Mouse (Mus musculus): ENCODE data around the gene Abhd17c. TPM values are rescaled to one million over a fixed set of nuclear protein-coding genes. Genes with fewer than 3 reads are reported as not detected.

Gene Abhd17c
- polyA plus RNA-seq (2015; fragmentation: Nextera tagmentation; extraction: Ambion mirVana), result 36.4 and 37.9 TPM in 2 replicates

DNA sequence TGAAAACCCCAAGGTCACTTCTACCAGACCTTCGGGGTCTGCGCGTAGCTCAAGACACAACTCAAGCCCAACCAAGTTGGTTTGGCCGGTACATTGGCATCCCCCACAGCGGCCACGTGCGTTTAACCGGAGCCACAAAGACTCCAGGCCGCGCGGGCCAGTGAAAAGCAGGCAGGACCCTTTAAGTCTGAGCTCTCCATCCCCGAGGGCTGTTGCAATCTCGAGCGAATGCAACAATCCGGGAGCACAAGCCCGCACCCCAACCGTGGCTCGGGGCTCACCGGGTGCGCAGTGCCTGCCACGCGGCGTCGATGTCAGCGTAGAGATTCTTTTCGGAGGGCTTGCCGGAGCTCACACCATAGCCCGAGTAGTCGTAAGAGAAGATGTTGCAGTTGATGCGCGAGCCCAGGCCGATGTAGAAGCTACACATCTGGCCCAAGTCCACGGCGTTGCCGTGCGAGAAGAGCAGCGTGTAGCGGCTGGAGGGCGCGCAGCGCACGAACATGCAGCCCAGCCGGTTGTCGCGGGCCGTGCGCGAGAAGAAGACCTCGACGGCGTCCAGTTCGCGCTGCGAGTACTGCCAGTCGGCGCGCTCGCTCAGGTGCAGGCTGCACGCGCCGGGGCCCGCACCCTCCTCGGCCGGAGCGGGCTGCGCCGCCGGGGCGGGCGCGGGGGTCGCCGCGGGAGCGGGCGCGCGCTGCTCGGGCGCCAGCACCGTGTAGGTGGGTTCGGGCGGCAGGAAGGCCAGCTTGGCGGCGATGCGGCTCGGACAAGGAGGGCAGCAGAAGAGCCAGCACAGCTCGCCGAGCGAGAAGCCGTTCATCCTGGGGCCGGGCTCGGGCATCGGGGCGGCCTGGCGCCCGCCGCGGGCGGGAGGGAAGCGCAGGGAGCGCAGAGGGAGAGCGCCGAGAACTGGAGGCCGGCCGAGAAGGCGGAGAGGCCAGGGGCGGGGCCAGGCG is at the start of gene Abhd17c:
Abhd17c (minus strand) TSS at position 893 of the 959 bp plus-strand sequence.
- no peaks in the 10 kb centered on the region for H3K36me3 ChIP-seq (replicated peaks; ENCODE audit: insufficient read depth, low read length)
- ATAC-seq, result peak; percentile 28
- TF ChIP-seq CTCF (IDR thresholded peaks at IDR 0.05; ENCODE audit: low read depth) (no peak), EP300 (IDR thresholded peaks at IDR 0.05; ENCODE audit: low read depth) (no peak)
- peak within 1 kb of the TSS; percentile 82 for H3K9ac ChIP-seq (replicated peaks)
- WGBS (ENCODE audit: insufficient replicate concordance), result 3% methylated on average over 83 of the region's 109 CpGs
- DNase-seq, result peak; percentile 59
- H3K4me2 ChIP-seq (ENCODE audit: low read depth, low read length), result peak within 1 kb of the TSS; percentile 88
- no peaks in the 10 kb centered on the region for H3K27me3 ChIP-seq (ENCODE audit: insufficient read depth, low read length)
- peaks cover 38% of the 10 kb centered on the region for H3K4me1 ChIP-seq (ENCODE audit: insufficient read depth)
- no peaks in the 10 kb centered on the region for H3K9me3 ChIP-seq (ENCODE audit: low read length)
- peak within 1 kb of the TSS; percentile 87 for H3K27ac ChIP-seq (ENCODE audit: low read depth)
- peak within 1 kb of the TSS; percentile 82 for H3K4me3 ChIP-seq (ENCODE audit: low read depth, low read length)

DNA sequence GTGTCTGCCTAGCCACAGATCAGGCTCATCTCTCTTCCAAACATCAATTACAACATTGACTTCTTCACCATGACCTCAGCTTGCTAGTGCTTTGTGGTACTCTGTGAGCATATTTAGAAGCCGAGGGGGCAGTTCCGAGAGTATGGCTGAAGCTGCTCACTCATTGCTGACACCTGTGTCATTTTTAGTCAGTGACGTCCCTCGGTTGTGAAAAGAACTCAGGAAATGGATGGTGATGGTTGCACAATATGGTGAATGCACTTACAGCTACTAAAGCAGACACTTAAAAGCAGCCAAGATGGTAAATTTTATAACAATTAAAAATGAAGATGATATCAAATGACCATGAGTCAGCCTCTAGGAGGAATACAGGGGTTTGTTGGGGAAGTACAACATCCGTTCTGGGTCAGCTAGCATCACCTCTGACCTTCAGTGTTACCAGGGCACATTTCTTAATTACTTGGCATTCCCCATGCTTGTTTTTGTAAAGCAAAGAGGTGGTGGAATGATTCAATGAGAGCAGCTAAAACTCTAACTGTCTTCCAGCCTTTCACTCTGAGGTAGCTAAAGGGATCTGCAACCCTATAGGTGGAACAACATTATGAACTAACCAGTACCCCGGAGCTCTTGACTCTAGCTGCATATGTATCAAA is 45.6 kb upstream of the Abhd17c start:
- no peaks in the 10 kb centered on the region for H3K9me3 ChIP-seq (ENCODE audit: low read length)
- H3K4me2 ChIP-seq (ENCODE audit: low read depth, low read length), result no peak overlapping the region
- H3K27ac ChIP-seq (ENCODE audit: low read depth), result no peak overlapping the region
- no peak for DNase-seq
- no peak overlapping the region for H3K9ac ChIP-seq (replicated peaks)
- no peaks in the 10 kb centered on the region for H3K27me3 ChIP-seq (ENCODE audit: insufficient read depth, low read length)
- H3K4me3 ChIP-seq (ENCODE audit: low read depth, low read length), result no peak overlapping the region
- no peak for ATAC-seq
- no peaks in the 10 kb centered on the region for H3K36me3 ChIP-seq (replicated peaks; ENCODE audit: insufficient read depth, low read length)
- TF ChIP-seq EP300 (IDR thresholded peaks at IDR 0.05; ENCODE audit: low read depth) (no peak), CTCF (IDR thresholded peaks at IDR 0.05; ENCODE audit: low read depth) (no peak)
- H3K4me1 ChIP-seq (ENCODE audit: insufficient read depth), result no peaks in the 10 kb centered on the region; the same call in 1 of the 2 replicates
- WGBS (ENCODE audit: insufficient replicate concordance), result 56% methylated on average over 6 of the region's 6 CpGs

GRCm38 (mm10) chr7:84196221-84196620 is 44.5 kb upstream of the Abhd17c start:
- no peak for ATAC-seq
- WGBS (ENCODE audit: insufficient replicate concordance), result 43% methylated on average over 6 of the region's 6 CpGs
- no peaks in the 10 kb centered on the region for H3K36me3 ChIP-seq (replicated peaks; ENCODE audit: insufficient read depth, low read length)
- H3K4me3 ChIP-seq (ENCODE audit: low read depth, low read length), result no peak overlapping the region
- no peak overlapping the region for H3K4me2 ChIP-seq (ENCODE audit: low read depth, low read length)
- no peak overlapping the region for H3K27ac ChIP-seq (ENCODE audit: low read depth)
- H3K9me3 ChIP-seq (ENCODE audit: low read length), result no peaks in the 10 kb centered on the region
- no peak for DNase-seq
- no peaks in the 10 kb centered on the region; the same call in 1 of the 2 replicates for H3K4me1 ChIP-seq (ENCODE audit: insufficient read depth)
- no peaks in the 10 kb centered on the region for H3K27me3 ChIP-seq (ENCODE audit: insufficient read depth, low read length)
- TF ChIP-seq EP300 (IDR thresholded peaks at IDR 0.05; ENCODE audit: low read depth) (no peak), CTCF (IDR thresholded peaks at IDR 0.05; ENCODE audit: low read depth) (no peak)
- no peak overlapping the region for H3K9ac ChIP-seq (replicated peaks)

DNA sequence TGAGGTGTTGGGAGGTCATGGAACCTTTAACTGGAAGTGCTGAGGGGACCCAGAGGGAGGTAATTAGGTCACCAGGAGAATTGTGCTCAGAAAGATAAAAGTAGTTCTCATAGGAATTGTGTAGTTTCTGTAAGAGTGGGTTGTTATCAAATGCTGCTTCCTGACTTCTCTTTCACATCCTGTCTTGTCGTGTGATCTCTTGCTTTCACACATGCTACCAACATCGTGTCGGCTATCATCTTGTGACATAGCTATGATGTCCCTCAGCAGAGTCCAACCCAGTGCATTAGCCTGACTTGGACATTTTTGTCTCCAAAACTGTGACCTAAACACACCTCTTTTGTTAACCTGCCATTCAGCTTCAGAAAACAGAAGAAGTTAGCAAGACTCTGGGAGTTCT is 40.6 kb upstream of the Abhd17c start:
- ATAC-seq (no peak), DNase-seq (no peak)
- no peak overlapping the region for H3K4me2 ChIP-seq (ENCODE audit: low read depth, low read length)
- H3K9me3 ChIP-seq (ENCODE audit: low read length), result no peaks in the 10 kb centered on the region
- H3K9ac ChIP-seq (replicated peaks), result no peak overlapping the region
- 46% methylated on average over 3 of the region's 3 CpGs for WGBS (ENCODE audit: insufficient replicate concordance)
- no peak overlapping the region for H3K4me3 ChIP-seq (ENCODE audit: low read depth, low read length)
- no peaks in the 10 kb centered on the region for H3K4me1 ChIP-seq (ENCODE audit: insufficient read depth)
- no peaks in the 10 kb centered on the region for H3K36me3 ChIP-seq (replicated peaks; ENCODE audit: insufficient read depth, low read length)
- no peaks in the 10 kb centered on the region for H3K27me3 ChIP-seq (ENCODE audit: insufficient read depth, low read length)
- TF ChIP-seq EP300 (IDR thresholded peaks at IDR 0.05; ENCODE audit: low read depth) (no peak), CTCF (IDR thresholded peaks at IDR 0.05; ENCODE audit: low read depth) (no peak)
- no peak overlapping the region for H3K27ac ChIP-seq (ENCODE audit: low read depth)

DNA sequence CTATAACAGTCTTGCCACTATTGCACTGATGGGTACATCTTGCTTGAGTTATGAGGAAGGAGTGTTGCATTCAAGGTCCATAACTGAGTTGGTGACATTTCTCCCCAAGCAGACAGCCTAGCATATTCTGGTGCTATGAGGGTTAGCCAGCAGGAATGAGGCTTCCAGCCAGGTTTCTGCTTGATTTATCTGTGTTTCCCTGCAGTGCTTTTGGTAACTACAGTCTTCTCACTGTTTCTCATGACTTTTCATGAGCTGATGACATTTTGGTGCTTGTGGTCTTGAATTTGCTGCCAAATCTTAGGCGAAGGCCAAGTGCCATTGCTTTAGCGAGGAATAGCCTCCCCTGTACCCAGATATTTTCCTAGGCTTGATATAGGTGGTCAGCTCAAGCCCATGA is 39.8 kb upstream of the Abhd17c start:
- Histone ChIP-seq H3K9me3 (ENCODE audit: low read length) (no peaks in the 10 kb centered on the region), H3K9ac (replicated peaks) (no peak overlapping the region), H3K4me1 (ENCODE audit: insufficient read depth) (no peaks in the 10 kb centered on the region), H3K36me3 (replicated peaks; ENCODE audit: insufficient read depth, low read length) (no peaks in the 10 kb centered on the region), H3K4me3 (ENCODE audit: low read depth, low read length) (no peak overlapping the region), H3K27me3 (ENCODE audit: insufficient read depth, low read length) (no peaks in the 10 kb centered on the region), H3K4me2 (ENCODE audit: low read depth, low read length) (no peak overlapping the region), H3K27ac (ENCODE audit: low read depth) (no peak overlapping the region)
- DNase-seq (no peak), ATAC-seq (no peak)
- 69% methylated on average over 2 of the region's 2 CpGs for WGBS (ENCODE audit: insufficient replicate concordance)
- TF ChIP-seq EP300 (IDR thresholded peaks at IDR 0.05; ENCODE audit: low read depth), result no peak

- TF ChIP-seq EP300 (IDR thresholded peaks at IDR 0.05; ENCODE audit: low read depth) (no peak), CTCF (IDR thresholded peaks at IDR 0.05; ENCODE audit: low read depth) (no peak)
- Histone ChIP-seq H3K27ac (ENCODE audit: low read depth) (no peak overlapping the region), H3K9me3 (ENCODE audit: low read length) (no peaks in the 10 kb centered on the region), H3K4me3 (ENCODE audit: low read depth, low read length) (no peak overlapping the region), H3K4me1 (ENCODE audit: insufficient read depth) (no peaks in the 10 kb centered on the region), H3K9ac (replicated peaks) (no peak overlapping the region), H3K36me3 (replicated peaks; ENCODE audit: insufficient read depth, low read length) (no peaks in the 10 kb centered on the region), H3K27me3 (ENCODE audit: insufficient read depth, low read length) (no peaks in the 10 kb centered on the region), H3K4me2 (ENCODE audit: low read depth, low read length) (no peak overlapping the region)
- DNase-seq (no peak), ATAC-seq (no peak)
- 56% methylated on average over 5 of the region's 5 CpGs for WGBS (ENCODE audit: insufficient replicate concordance)
These were observed 36.5 kb upstream of the Abhd17c start for GRCm38 (mm10) chr7:84188196-84188595.

Measured in liver, postnatal 0 days (tissue).